Mouse (Mus musculus): ENCODE results near the gene Tgfbrap1. TPM values are rescaled to one million over a fixed set of nuclear protein-coding genes. Genes with fewer than 3 reads are reported as not detected.

The Tgfbrap1 gene
- 3.0 and 3.6 TPM in 2 replicates for polyA plus RNA-seq (2015; fragmentation: Nextera tagmentation; extraction: Ambion mirVana)

DNA sequence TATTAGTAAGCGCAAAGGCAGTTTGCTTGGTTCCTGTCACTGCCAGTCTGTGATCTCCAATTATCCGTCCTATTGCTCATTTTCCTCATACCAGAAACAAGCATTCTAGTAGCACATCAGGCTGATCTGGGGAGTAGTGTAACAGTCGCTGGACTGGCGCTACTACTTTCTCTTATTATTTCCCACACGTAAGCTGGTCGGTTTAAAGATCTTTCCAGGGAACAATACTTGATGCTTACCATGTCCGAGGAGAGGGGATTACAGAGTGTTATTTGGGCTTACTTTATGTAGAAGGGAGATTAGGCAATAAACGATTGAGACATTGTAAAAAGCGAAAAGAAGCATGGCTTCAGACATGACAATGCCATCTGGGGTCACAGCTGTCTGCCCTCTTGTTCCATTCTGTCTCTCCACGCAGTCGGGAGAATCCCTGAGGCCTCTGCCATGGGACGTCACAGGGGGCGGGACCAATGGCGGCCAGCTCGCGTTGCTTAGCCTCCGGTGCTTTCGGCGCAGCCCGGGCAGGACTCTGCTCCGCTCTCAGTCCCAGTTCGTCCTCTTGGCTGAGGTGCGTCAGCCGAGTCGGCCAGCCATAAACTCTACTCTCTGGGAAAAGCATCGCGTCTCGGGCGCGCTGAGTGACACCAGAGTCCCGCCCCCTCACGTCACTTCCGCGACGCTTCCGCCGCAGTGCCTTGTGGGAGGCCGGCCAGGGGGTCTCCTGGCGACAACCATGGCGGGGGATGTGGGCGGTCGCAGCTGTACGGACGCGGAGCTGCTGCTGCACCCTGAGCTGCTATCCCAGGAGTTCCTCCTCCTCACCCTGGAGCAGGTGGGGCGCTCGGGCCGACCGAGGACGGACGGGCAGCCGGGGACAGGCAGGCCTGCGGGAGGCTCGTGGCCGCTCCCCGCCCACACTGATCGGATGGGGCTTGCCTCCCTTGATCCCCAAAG lies at the start of gene Tgfbrap1, which contains the start of gene AI597479:
Gene Tgfbrap1, minus strand, starts transcription at position 607 of the 954 bp plus-strand sequence.
Gene AI597479, plus strand, starts transcription at position 680 of the 954 bp plus-strand sequence.
- Histone ChIP-seq H3K4me3 (replicated peaks) (peak within 1 kb of the TSS; percentile 94), H3K27me3 (no peaks in the 10 kb centered on the region), H3K36me3 (replicated peaks) (peaks cover 28% of the 10 kb centered on the region), H3K27ac (replicated peaks) (peak within 1 kb of the TSS; percentile 99), H3K9ac (peak within 1 kb of the TSS; percentile 86), H3K4me1 (replicated peaks) (peaks cover 9% of the 10 kb centered on the region), H3K4me2 (peak within 1 kb of the TSS; percentile 80), H3K9me3 (replicated peaks) (no peaks in the 10 kb centered on the region)
- ATAC-seq (ENCODE audit: insufficient read depth): peak; percentile 90
- under 1% methylated on average over 57 of the region's 57 CpGs for WGBS (ENCODE audit: insufficient replicate concordance)

DNA sequence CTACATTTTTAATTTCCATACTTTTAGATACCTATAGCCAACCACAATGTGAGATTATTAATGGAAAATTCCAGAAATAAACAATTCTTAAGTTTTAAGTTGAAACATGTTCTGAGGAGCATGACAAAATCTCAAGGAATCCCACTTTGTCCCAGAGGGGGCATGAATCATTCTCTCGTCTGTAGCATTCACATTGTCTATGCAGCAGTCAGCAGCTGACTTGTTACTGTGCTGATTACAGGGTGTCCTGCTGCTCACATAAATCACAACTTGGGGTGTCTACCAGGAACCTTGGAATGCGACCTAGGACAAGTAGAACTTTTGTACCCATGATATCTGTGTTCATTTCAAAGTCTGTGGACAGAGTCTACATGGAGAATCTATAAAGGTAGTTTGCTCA lies 49.0 kb upstream of the Tgfbrap1 start:
- Histone ChIP-seq H3K27ac (replicated peaks) (no peak overlapping the region), H3K4me2 (no peak overlapping the region), H3K9me3 (replicated peaks) (no peaks in the 10 kb centered on the region), H3K4me1 (replicated peaks) (no peaks in the 10 kb centered on the region), H3K9ac (no peak overlapping the region), H3K36me3 (replicated peaks) (no peaks in the 10 kb centered on the region), H3K27me3 (no peaks in the 10 kb centered on the region), H3K4me3 (replicated peaks) (no peak overlapping the region)
- ATAC-seq (ENCODE audit: insufficient read depth): no peak
- WGBS (ENCODE audit: insufficient replicate concordance): 47% methylated on average over 2 of the region's 2 CpGs

DNA sequence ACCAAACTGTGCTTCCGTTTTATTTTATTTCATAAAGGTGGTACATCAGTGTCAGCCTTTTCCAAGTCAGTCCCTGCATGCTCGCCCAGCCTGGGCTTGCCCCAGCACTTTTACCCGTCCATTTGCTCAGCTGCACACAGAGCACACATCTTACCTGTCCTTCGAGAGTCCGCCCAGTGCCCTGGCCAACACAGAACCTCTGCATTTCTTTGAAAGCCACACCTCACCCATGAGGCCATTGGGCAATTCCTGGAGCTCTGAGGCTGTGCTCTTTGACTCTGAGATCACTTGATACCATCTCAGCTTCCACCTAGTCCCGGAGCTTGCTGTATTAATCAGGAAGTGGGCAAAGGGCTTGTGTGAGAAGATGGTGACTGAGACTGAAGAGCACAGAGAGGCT lies 47.0 kb upstream of the Tgfbrap1 start:
- Histone ChIP-seq H3K9me3 (replicated peaks) (no peaks in the 10 kb centered on the region), H3K9ac (no peak overlapping the region), H3K27ac (replicated peaks) (no peak overlapping the region), H3K4me3 (replicated peaks) (no peak overlapping the region), H3K4me2 (no peak overlapping the region), H3K4me1 (replicated peaks) (no peaks in the 10 kb centered on the region), H3K36me3 (replicated peaks) (no peaks in the 10 kb centered on the region), H3K27me3 (no peaks in the 10 kb centered on the region)
- 48% methylated on average over 6 of the region's 6 CpGs for WGBS (ENCODE audit: insufficient replicate concordance)
- ATAC-seq (ENCODE audit: insufficient read depth): no peak

DNA sequence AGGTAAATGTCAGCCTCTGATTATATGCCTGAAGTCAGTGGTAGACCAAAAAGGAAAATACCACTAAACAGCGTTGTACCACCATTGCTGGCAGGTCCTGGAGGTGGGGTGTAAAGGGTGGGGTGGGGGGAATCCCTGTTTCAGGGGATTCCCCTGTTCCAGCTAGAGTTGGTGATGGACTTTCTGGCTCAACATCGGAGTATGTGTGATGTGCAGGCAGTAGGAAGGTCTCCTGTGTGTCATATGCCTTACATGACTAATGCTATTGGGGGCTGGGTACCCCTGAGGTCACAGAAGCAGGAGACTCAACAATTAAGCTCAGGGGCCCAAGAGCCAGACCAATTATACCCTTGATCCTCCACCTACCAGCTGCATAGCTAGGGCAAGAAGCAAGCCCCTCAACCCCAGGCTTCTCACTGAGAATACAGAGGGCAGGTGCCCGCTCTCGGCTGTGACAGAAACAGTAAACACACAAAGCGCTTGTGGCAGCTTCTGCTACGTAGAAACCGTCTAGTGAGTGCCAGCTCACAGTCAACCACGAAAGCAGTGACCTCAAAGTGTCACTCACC lies 46.0 kb upstream of the Tgfbrap1 start:
- 68% methylated on average over 8 of the region's 8 CpGs for WGBS (ENCODE audit: insufficient replicate concordance)
- Histone ChIP-seq H3K4me3 (replicated peaks) (no peak overlapping the region), H3K27me3 (no peaks in the 10 kb centered on the region), H3K9me3 (replicated peaks) (no peaks in the 10 kb centered on the region), H3K4me1 (replicated peaks) (no peaks in the 10 kb centered on the region), H3K36me3 (replicated peaks) (no peaks in the 10 kb centered on the region), H3K27ac (replicated peaks) (no peak overlapping the region), H3K9ac (no peak overlapping the region), H3K4me2 (no peak overlapping the region)
- ATAC-seq (ENCODE audit: insufficient read depth): no peak

DNA sequence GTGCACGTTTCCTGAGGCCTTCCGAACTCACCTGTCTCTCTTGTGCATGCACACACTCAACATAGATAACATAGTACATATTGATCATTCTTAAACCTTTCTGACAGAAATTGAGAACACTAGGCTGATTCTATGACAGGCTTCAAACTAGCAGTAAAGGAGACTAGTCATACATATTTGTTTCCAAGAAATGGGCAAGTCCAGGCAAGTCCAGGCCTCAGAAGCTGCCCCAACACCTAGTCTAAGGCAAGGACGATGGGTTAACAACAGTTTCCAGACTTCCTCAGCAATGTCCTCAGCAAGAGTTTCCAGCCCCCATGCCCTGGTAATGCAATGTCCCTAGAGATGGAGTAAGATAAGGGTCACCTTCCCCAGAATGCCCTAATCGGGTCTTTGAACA lies 45.4 kb upstream of the Tgfbrap1 start:
- no peak overlapping the region for H3K9ac ChIP-seq
- no peaks in the 10 kb centered on the region for H3K9me3 ChIP-seq (replicated peaks)
- H3K4me3 ChIP-seq (replicated peaks): no peak overlapping the region
- H3K36me3 ChIP-seq (replicated peaks): no peaks in the 10 kb centered on the region
- no peak overlapping the region for H3K4me2 ChIP-seq
- ATAC-seq (ENCODE audit: insufficient read depth): no peak
- H3K27ac ChIP-seq (replicated peaks): no peak overlapping the region
- H3K4me1 ChIP-seq (replicated peaks): no peaks in the 10 kb centered on the region
- WGBS (ENCODE audit: insufficient replicate concordance): 66% methylated on average over 4 of the region's 4 CpGs
- H3K27me3 ChIP-seq: no peaks in the 10 kb centered on the region

DNA sequence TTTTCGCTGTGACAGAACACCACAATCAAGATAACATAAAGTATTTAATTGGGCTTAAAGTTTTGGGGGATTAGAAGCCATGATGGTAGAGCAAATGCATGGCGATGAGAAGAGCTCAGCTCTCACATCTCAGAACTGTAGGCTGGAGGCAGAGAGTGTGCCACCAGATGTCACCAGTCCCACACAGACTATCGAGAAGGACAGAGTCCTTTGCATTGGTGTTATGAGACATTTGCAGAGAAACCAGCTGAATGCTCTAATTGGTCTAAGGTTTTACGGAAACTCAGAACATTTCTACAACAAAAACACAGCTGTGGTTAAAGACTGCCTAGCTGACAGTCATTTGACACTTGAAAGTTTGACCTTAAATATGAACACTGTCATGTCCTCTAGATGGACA lies 44.8 kb upstream of the Tgfbrap1 start:
- H3K9ac ChIP-seq: no peak overlapping the region
- WGBS (ENCODE audit: insufficient replicate concordance): 61% methylated on average over 4 of the region's 4 CpGs
- H3K27ac ChIP-seq (replicated peaks): no peak overlapping the region
- H3K4me2 ChIP-seq: no peak overlapping the region
- H3K9me3 ChIP-seq (replicated peaks): no peaks in the 10 kb centered on the region
- no peak overlapping the region for H3K4me3 ChIP-seq (replicated peaks)
- no peaks in the 10 kb centered on the region for H3K27me3 ChIP-seq
- H3K36me3 ChIP-seq (replicated peaks): no peaks in the 10 kb centered on the region
- ATAC-seq (ENCODE audit: insufficient read depth): no peak
- no peaks in the 10 kb centered on the region for H3K4me1 ChIP-seq (replicated peaks)

DNA sequence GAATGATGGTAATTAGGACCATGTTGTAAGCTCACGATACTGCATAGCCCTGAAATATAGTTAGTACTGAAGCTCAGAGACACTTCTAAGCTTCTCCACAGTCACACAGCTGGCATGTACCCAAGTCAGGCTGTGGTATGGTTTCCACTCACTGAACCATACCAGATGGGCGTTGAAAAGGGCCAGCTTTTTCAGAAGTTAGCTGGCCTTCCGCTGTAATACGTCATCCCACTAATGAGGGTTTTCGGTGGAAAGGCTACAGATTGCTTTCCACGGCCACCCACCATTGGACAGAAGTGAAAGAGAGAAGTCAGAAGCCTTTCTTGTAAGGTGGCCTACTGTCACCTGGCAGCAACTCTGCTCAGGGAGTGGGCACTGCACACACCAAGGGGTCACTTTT lies 44.4 kb upstream of the Tgfbrap1 start:
- Histone ChIP-seq H3K27me3 (no peaks in the 10 kb centered on the region), H3K27ac (replicated peaks) (no peak overlapping the region), H3K9ac (no peak overlapping the region), H3K4me3 (replicated peaks) (no peak overlapping the region), H3K9me3 (replicated peaks) (no peaks in the 10 kb centered on the region), H3K4me2 (no peak overlapping the region), H3K4me1 (replicated peaks) (no peaks in the 10 kb centered on the region), H3K36me3 (replicated peaks) (no peaks in the 10 kb centered on the region)
- 76% methylated on average over 6 of the region's 6 CpGs for WGBS (ENCODE audit: insufficient replicate concordance)
- no peak for ATAC-seq (ENCODE audit: insufficient read depth)

DNA sequence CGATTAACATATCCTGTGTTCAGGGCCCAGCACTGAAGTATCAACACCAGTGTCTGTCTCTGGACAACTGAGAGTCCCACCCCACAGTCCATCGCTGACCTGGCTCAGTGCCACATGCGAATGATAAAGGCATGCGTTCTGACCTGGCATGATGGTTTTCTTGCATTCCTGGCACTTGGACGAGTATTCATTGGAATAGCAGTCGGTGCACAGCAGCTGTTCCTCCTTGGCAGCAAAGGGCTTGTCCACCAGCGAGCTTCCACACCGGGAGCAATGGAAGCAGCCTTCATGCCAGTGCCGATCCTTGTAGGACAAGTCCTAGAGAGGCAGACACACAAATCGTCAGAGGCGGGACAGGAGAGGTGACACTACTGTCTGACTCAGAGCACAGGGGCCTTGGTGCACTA lies 43.1 kb upstream of the Tgfbrap1 start:
- no peak overlapping the region for H3K9ac ChIP-seq
- no peaks in the 10 kb centered on the region for H3K4me1 ChIP-seq (replicated peaks)
- 71% methylated on average over 11 of the region's 11 CpGs for WGBS (ENCODE audit: insufficient replicate concordance)
- H3K36me3 ChIP-seq (replicated peaks): no peaks in the 10 kb centered on the region
- H3K4me2 ChIP-seq: no peak overlapping the region
- H3K4me3 ChIP-seq (replicated peaks): no peak overlapping the region
- H3K27me3 ChIP-seq: no peaks in the 10 kb centered on the region
- no peaks in the 10 kb centered on the region for H3K9me3 ChIP-seq (replicated peaks)
- no peak for ATAC-seq (ENCODE audit: insufficient read depth)
- no peak overlapping the region for H3K27ac ChIP-seq (replicated peaks)

DNA sequence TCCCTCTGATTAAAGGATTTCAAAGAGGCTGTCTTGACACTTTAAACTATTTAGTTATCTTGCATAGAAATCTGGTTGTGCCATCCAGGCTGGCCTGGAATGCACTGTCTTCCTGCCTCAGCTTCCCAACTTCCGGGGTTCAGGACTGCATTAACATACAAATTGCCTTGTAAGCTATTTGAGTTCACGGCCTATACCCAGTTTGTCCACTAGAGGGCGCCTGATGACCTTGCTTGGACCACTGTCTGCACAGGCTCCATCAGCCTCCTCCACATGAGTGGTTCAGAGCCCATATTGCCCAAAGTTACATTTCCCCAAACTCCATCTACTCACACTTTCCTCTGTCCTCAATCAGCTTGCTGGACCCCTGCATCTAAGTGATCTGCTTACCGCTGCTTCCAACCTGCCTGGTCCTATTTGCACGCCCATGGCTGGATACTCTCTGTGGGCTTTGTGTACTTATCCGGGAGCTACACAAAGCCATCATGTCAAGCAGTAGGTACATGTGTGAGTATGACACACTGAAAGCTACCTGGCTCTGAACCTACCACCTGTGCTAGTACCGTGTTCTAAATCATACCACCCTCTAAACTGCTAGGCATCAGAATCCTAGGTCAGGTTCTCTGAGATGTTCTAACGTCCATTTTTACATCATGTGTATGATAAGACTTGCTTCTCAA lies 41.3 kb upstream of the Tgfbrap1 start:
- peak; percentile 28 for ATAC-seq (ENCODE audit: insufficient read depth)
- H3K9me3 ChIP-seq (replicated peaks): no peaks in the 10 kb centered on the region
- H3K9ac ChIP-seq: no peak overlapping the region
- H3K36me3 ChIP-seq (replicated peaks): no peaks in the 10 kb centered on the region
- H3K4me3 ChIP-seq (replicated peaks): no peak overlapping the region
- no peaks in the 10 kb centered on the region for H3K4me1 ChIP-seq (replicated peaks)
- H3K27ac ChIP-seq (replicated peaks): no peak overlapping the region
- H3K27me3 ChIP-seq: no peaks in the 10 kb centered on the region
- 42% methylated on average over 8 of the region's 8 CpGs for WGBS (ENCODE audit: insufficient replicate concordance)
- H3K4me2 ChIP-seq: no peak overlapping the region

DNA sequence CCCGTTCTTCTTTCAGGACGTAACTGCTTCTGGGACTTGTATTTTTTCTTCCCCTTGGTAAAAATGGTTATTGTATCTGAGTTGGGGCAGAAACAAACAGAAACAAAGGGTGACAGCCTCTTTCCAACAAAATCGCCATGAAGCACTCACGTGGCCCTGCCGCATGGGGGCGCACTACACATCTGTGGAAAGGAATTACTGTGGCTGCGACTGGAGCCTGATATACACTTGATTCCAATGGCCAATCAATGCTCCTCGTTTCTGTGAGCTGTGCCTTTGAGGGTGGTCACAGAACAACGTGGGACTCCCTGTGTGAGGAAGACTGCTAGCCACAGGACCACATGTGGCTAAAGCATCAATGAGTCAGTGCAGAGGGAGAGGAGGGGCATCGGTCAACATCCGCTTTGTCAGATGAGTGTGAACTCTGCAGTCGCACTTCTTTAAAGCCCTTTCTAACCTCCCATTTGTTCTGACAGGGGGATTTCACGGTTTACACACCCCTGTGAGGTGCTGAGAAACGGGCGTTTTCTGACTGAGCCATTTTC lies 39.9 kb upstream of the Tgfbrap1 start:
- no peak for ATAC-seq (ENCODE audit: insufficient read depth)
- no peak overlapping the region for H3K4me3 ChIP-seq (replicated peaks)
- no peak overlapping the region for H3K4me2 ChIP-seq
- H3K9ac ChIP-seq: no peak overlapping the region
- H3K27ac ChIP-seq (replicated peaks): no peak overlapping the region
- H3K27me3 ChIP-seq: no peaks in the 10 kb centered on the region
- 63% methylated on average over 15 of the region's 15 CpGs for WGBS (ENCODE audit: insufficient replicate concordance)
- H3K36me3 ChIP-seq (replicated peaks): no peaks in the 10 kb centered on the region
- no peaks in the 10 kb centered on the region for H3K4me1 ChIP-seq (replicated peaks)
- no peaks in the 10 kb centered on the region for H3K9me3 ChIP-seq (replicated peaks)

DNA sequence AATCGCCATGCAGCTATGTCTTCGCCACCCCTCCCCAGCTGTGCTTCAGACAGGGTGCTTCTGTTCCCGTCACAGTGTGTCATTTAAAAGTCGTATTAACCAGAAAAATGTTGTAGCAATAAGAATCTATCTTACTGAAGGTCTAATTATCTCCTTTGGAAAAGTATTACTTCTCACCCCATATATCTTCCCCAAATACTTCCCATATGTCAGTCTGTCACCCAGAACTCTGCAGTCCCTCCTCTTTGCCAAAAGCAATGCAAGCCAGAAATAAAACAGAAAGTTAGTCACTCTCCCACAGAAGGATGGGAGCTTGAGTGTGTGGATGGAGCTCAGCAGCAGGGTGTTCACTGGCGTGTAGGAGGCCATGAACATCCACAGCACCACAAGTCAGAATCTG lies 38.9 kb upstream of the Tgfbrap1 start:
- no peaks in the 10 kb centered on the region for H3K4me1 ChIP-seq (replicated peaks)
- H3K27me3 ChIP-seq: no peaks in the 10 kb centered on the region
- H3K27ac ChIP-seq (replicated peaks): no peak overlapping the region
- H3K9ac ChIP-seq: no peak overlapping the region
- no peak overlapping the region for H3K4me3 ChIP-seq (replicated peaks)
- H3K4me2 ChIP-seq: no peak overlapping the region
- WGBS (ENCODE audit: insufficient replicate concordance): 57% methylated on average over 5 of the region's 5 CpGs
- no peaks in the 10 kb centered on the region for H3K9me3 ChIP-seq (replicated peaks)
- no peak for ATAC-seq (ENCODE audit: insufficient read depth)
- no peaks in the 10 kb centered on the region for H3K36me3 ChIP-seq (replicated peaks)

Measured in liver, embryonic 15.5 days (tissue).